Mouse (Mus musculus) B cell, adult (primary cell): ENCODE results near the gene Amotl2. TPM values are rescaled to one million over a fixed set of nuclear protein-coding genes. Genes with fewer than 3 reads are reported as not detected.

Experiments used
- total RNA-seq: library from RNA; stranded (reverse); gene quantifications from 4 replicates; pipeline ENCODE4 v1.2.4, GENCODE M21; 2023; ENCODE audit not compliant: inconsistent age

Gene Amotl2
- not detected in 4 replicates for total RNA-seq

GRCm38 (mm10) chr9:102716481-102717163 is at the start of gene Amotl2:
TSS of gene Amotl2 (plus strand) at chr9:102716672.

Other genes with a start within 250 kb of the Amotl2 start
- 0.48 to 0.54 TPM (median 0.51 TPM) in 4 replicates for gene Ky, start 210.9 kb upstream of the Amotl2 start, total RNA-seq
- gene Anapc13, start 90.4 kb upstream of the Amotl2 start, total RNA-seq = 84.6 to 108 TPM (median 101 TPM) in 4 replicates
- gene Cep63, start 90.1 kb upstream of the Amotl2 start, total RNA-seq = 79.3 to 90.6 TPM (median 86.3 TPM) in 4 replicates
- gene Ryk, start 118.2 kb downstream of the Amotl2 start, total RNA-seq = 1.3 to 1.9 TPM (median 1.6 TPM) in 4 replicates